Mouse (Mus musculus) kidney, embryonic 16.5 days (tissue): Measurements from ENCODE around the gene Styx. TPM values are rescaled to one million over a fixed set of nuclear protein-coding genes. Genes with fewer than 3 reads are reported as not detected.

Source experiments
- ATAC-seq: fragments of 200-750 bp; cut with Nextera tagmentation; 2 replicates; pipeline ENCODE4 v1.8.0; 2017; ENCODE audit warnings: moderate TSS enrichment; ENCODE audit not compliant: low FRiP score, low TSS enrichment
- H3K27ac ChIP-seq: fragments of 300-500 bp; sonication (generic); 2 replicates; pipeline ENCODE4 v1.5.1; 2014; ENCODE audit warnings: low read length
- H3K27me3 ChIP-seq: fragments of 300-500 bp; sonication (generic); 2 replicates; pipeline ENCODE4 v1.6.1; 2014; ENCODE audit warnings: low read length, control low read depth, mixed read lengths; ENCODE audit not compliant: insufficient read depth
- H3K36me3 ChIP-seq: fragments of 300-500 bp; sonication (generic); 2 replicates; pipeline ENCODE4 v1.6.1; 2014; ENCODE audit warnings: low read length, control low read depth, mixed read lengths; ENCODE audit not compliant: insufficient read depth
- H3K4me1 ChIP-seq: fragments of 300-500 bp; sonication (generic); 2 replicates; pipeline ENCODE4 v1.6.1; 2014; ENCODE audit warnings: low read length, control low read depth, mixed read lengths; ENCODE audit not compliant: insufficient read depth
- H3K4me2 ChIP-seq: fragments of 300-500 bp; sonication (generic); replicated peaks from 2 replicates; pipeline ENCODE4 v1.6.1; 2014; ENCODE audit warnings: low read depth, low read length
- H3K4me3 ChIP-seq: fragments of 300-500 bp; sonication (generic); 2 replicates; pipeline ENCODE4 v1.5.1; 2014; ENCODE audit warnings: mild to moderate bottlenecking, low read length
- H3K9ac ChIP-seq: fragments of 300-500 bp; sonication (generic); replicated peaks from 2 replicates; pipeline ENCODE4 v1.6.1; 2014; ENCODE audit warnings: low read length
- H3K9me3 ChIP-seq: fragments of 300-500 bp; sonication (generic); 2 replicates; pipeline ENCODE4 v1.6.1; 2016; ENCODE audit warnings: low read length, control low read depth
- WGBS: fragments of 180-500 bp; shearing (Covaris S2); extraction: QIAGEN DNeasy Blood & Tissue Kit; methylation state at CpG from one replicate; pipeline ENCODE4 v1.1.7; 2014; 5-methylcytosine and 5-hydroxymethylcytosine counted together
- polyA plus RNA-seq: library from polyadenylated mRNA; unstranded; fragments of >200 nt; fragmentation: Nextera tagmentation; extraction: Ambion mirVana; gene quantifications from 2 replicates; pipeline ENCODE4 v1.2.1, GENCODE M21; 2015

Gene Styx
- polyA plus RNA-seq: 56.3 and 67.1 TPM in 2 replicates

- Histone ChIP-seq H3K27ac (peak within 1 kb of the TSS; percentile 44), H3K4me3 (peak within 1 kb of the TSS; percentile 77), H3K9me3 (no peaks in the 10 kb centered on the region), H3K9ac (peak within 1 kb of the TSS; percentile 83), H3K4me1 (peaks cover 12% of the 10 kb centered on the region), H3K4me2 (peak within 1 kb of the TSS; percentile 71), H3K36me3 (peaks cover 17% of the 10 kb centered on the region), H3K27me3 (no peaks in the 10 kb centered on the region)
- ATAC-seq: peak; percentile 99
- WGBS: 0% methylated on average over 72 of the region's 93 CpGs
These were observed at the start of gene Styx for GRCm38 (mm10) chr14:45350931-45351859. Styx (plus strand) TSS chr14:45351093.

- no peak overlapping the region for H3K4me2 ChIP-seq
- H3K4me3 ChIP-seq: no peak overlapping the region
- no peak for ATAC-seq
- no peak overlapping the region for H3K9ac ChIP-seq
- H3K27ac ChIP-seq: no peak overlapping the region
- no peaks in the 10 kb centered on the region for H3K4me1 ChIP-seq
- no peaks in the 10 kb centered on the region for H3K27me3 ChIP-seq
- peaks cover 26% of the 10 kb centered on the region for H3K36me3 ChIP-seq
- H3K9me3 ChIP-seq: no peaks in the 10 kb centered on the region
- 81% methylated on average over 4 of the region's 4 CpGs for WGBS
These were observed 47.0 kb upstream of the Styx start for GRCm38 (mm10) chr14:45303939-45304338.

GRCm38 (mm10) chr14:45304389-45304788 lies 46.5 kb upstream of the Styx start:
- Histone ChIP-seq H3K9me3 (no peaks in the 10 kb centered on the region), H3K9ac (no peak overlapping the region), H3K4me1 (no peaks in the 10 kb centered on the region), H3K27ac (no peak overlapping the region), H3K4me2 (no peak overlapping the region), H3K36me3 (peaks cover 21% of the 10 kb centered on the region), H3K4me3 (no peak overlapping the region), H3K27me3 (no peaks in the 10 kb centered on the region)
- ATAC-seq: no peak
- WGBS: 80% methylated on average over 4 of the region's 4 CpGs

- peaks cover 16% of the 10 kb centered on the region; the same call in 1 of the 2 replicates for H3K36me3 ChIP-seq
- 91% methylated on average over 5 of the region's 5 CpGs for WGBS
- no peak for ATAC-seq
- no peak overlapping the region for H3K4me3 ChIP-seq
- H3K27ac ChIP-seq: no peak overlapping the region
- H3K9me3 ChIP-seq: no peaks in the 10 kb centered on the region
- H3K27me3 ChIP-seq: no peaks in the 10 kb centered on the region
- no peak overlapping the region for H3K9ac ChIP-seq
- no peak overlapping the region for H3K4me2 ChIP-seq
- H3K4me1 ChIP-seq: no peaks in the 10 kb centered on the region
These were observed 45.0 kb upstream of the Styx start for GRCm38 (mm10) chr14:45305852-45306251.

- Histone ChIP-seq H3K27me3 (no peaks in the 10 kb centered on the region), H3K27ac (no peak overlapping the region), H3K9me3 (no peaks in the 10 kb centered on the region), H3K36me3 (peaks cover 10% of the 10 kb centered on the region; the same call in 1 of the 2 replicates), H3K9ac (no peak overlapping the region), H3K4me2 (no peak overlapping the region), H3K4me1 (no peaks in the 10 kb centered on the region), H3K4me3 (no peak overlapping the region)
- no peak for ATAC-seq
- 83% methylated on average over 8 of the region's 8 CpGs for WGBS
These were observed 43.1 kb upstream of the Styx start for GRCm38 (mm10) chr14:45307630-45308328.

GRCm38 (mm10) chr14:45309646-45310045 lies 41.2 kb upstream of the Styx start:
- no peak for ATAC-seq
- Histone ChIP-seq H3K36me3 (0 out of 2 replicates have a peak, but pooled peaks cover 7% of the 10 kb centered on the region), H3K27ac (no peak overlapping the region), H3K27me3 (no peaks in the 10 kb centered on the region), H3K9ac (no peak overlapping the region), H3K4me1 (no peaks in the 10 kb centered on the region), H3K4me3 (no peak overlapping the region), H3K9me3 (no peaks in the 10 kb centered on the region), H3K4me2 (no peak overlapping the region)
- 88% methylated on average over 13 of the region's 13 CpGs for WGBS

- Histone ChIP-seq H3K4me2 (no peak overlapping the region), H3K4me3 (no peak overlapping the region), H3K27me3 (no peaks in the 10 kb centered on the region), H3K9ac (no peak overlapping the region), H3K4me1 (no peaks in the 10 kb centered on the region), H3K36me3 (0 out of 2 replicates have a peak, but pooled peaks cover 3% of the 10 kb centered on the region), H3K9me3 (no peaks in the 10 kb centered on the region), H3K27ac (no peak overlapping the region)
- ATAC-seq: no peak
- 92% methylated on average over 14 of the region's 14 CpGs for WGBS
These were observed 40.8 kb upstream of the Styx start for GRCm38 (mm10) chr14:45310101-45310500.

GRCm38 (mm10) chr14:45316927-45317326 lies 34.0 kb upstream of the Styx start:
- 78% methylated on average over 5 of the region's 5 CpGs for WGBS
- Histone ChIP-seq H3K27me3 (no peaks in the 10 kb centered on the region), H3K4me1 (peaks cover 15% of the 10 kb centered on the region), H3K4me2 (peak overlapping the region; percentile 59), H3K4me3 (peak overlapping the region; percentile 84), H3K9me3 (no peaks in the 10 kb centered on the region), H3K36me3 (no peaks in the 10 kb centered on the region), H3K27ac (no peak overlapping the region), H3K9ac (no peak overlapping the region)
- no peak for ATAC-seq

GRCm38 (mm10) chr14:45317921-45318411 lies 32.9 kb upstream of the Styx start:
- H3K4me3 ChIP-seq: peak overlapping the region; percentile 84
- H3K27me3 ChIP-seq: no peaks in the 10 kb centered on the region
- H3K36me3 ChIP-seq: no peaks in the 10 kb centered on the region
- peak overlapping the region; percentile 90 for H3K9ac ChIP-seq
- no peaks in the 10 kb centered on the region for H3K9me3 ChIP-seq
- H3K4me2 ChIP-seq: peak overlapping the region; percentile 59
- peak overlapping the region; percentile 93 for H3K27ac ChIP-seq
- H3K4me1 ChIP-seq: peaks cover 15% of the 10 kb centered on the region
- ATAC-seq: no peak; the same call in 1 of the 2 replicates
- under 1% methylated on average over 38 of the region's 38 CpGs for WGBS
